Mouse (Mus musculus) lung, adult 2 months (tissue): ENCODE results near the gene Pitpnc1. TPM values are rescaled to one million over a fixed set of nuclear protein-coding genes. Genes with fewer than 3 reads are reported as not detected.

Source experiments
- DNase-seq: peaks from one replicate; pipeline ENCODE4 v3.0.0; 2022
- H3K4me1 ChIP-seq: fragments of 200-500 bp; 2 replicates; pipeline ENCODE4 v1.6.1; 2011; ENCODE audit warnings: low read length; ENCODE audit not compliant: control insufficient read depth, insufficient read depth
- H3K4me3 ChIP-seq: fragments of 200-500 bp; replicated peaks from 2 replicates; pipeline ENCODE3; 2011; ENCODE audit warnings: low read depth, mild to moderate bottlenecking, control low read depth, low read length; ENCODE audit errors: extremely low read depth
- CTCF ChIP-seq: fragments of 200-500 bp; IDR thresholded peaks from 2 replicates; pipeline ENCODE4 v1.5.1; 2011; ENCODE audit warnings: mild to moderate bottlenecking, low read length, control low read depth; ENCODE audit not compliant: insufficient read depth
- POLR2A ChIP-seq: fragments of 200-500 bp; IDR thresholded peaks from 2 replicates; pipeline ENCODE4 v1.6.1; 2011; ENCODE audit warnings: low read depth, mild to moderate bottlenecking, control low read depth, low read length, borderline replicate concordance; ENCODE audit errors: extremely low read depth
- WGBS: fragments of 180-500 bp; shearing (Covaris S2); methylation state at CpG from one replicate; pipeline ENCODE4 v1.1.7; 2018; 5-methylcytosine and 5-hydroxymethylcytosine counted together
- polyA plus RNA-seq: library from polyadenylated mRNA; depleted of rRNA; stranded (reverse); fragments of >200 nt; gene quantifications from 2 replicates; pipeline ENCODE4 v1.2.3, GENCODE M21; 2012

The Pitpnc1 gene
- polyA plus RNA-seq, 1 experiment = 39.0 TPM

DNA sequence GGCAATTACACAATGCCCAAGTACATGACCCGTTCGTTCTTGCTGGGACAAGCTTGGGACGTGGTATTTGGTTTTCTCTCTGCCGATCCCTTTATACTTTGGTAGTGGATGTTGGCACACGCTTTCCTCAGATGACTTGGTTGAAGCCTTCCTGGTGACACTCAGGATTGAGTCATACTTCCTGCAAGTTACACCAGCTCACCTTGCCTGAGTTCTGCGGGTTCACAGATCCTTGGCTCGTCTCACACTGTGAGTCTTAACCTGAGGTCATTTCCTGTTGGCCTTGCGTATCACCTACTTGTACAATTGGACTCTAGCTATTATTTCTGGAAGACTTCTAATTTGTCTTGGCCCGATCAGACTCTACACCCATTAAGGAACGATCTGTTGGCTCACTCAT lies 42.5 kb downstream of the Pitpnc1 start:
- DNase-seq = no peak
- WGBS = 49% methylated on average over 10 of the region's 10 CpGs

GRCm38 (mm10) chr11:107424176-107424575 lies 46.3 kb downstream of the Pitpnc1 start:
- Histone ChIP-seq H3K4me1 (peaks cover 10% of the 10 kb centered on the region), H3K4me3 (no peak overlapping the region)
- TF ChIP-seq POLR2A (no peak), CTCF (no peak)
- no peak for DNase-seq
- WGBS = 86% methylated on average over 12 of the region's 12 CpGs

More for the DNA sequence above, 42.5 kb downstream of the Pitpnc1 start:
- TF ChIP-seq POLR2A = no peak
- no peak overlapping the region for H3K4me3 ChIP-seq
- H3K4me1 ChIP-seq = peaks cover 4% of the 10 kb centered on the region; the same call in 1 of the 2 replicates

GRCm38 (mm10) chr11:107422356-107422754 lies 48.1 kb downstream of the Pitpnc1 start:
- TF ChIP-seq POLR2A (no peak), CTCF (no peak)
- Histone ChIP-seq H3K4me3 (no peak overlapping the region), H3K4me1 (peaks cover 8% of the 10 kb centered on the region)
- 28% methylated on average over 5 of the region's 5 CpGs for WGBS
- DNase-seq = no peak

GRCm38 (mm10) chr11:107421751-107422355 lies 48.6 kb downstream of the Pitpnc1 start:
- TF ChIP-seq POLR2A (no peak), CTCF (no peak)
- DNase-seq = no peak
- WGBS = 33% methylated on average over 5 of the region's 5 CpGs
- H3K4me1 ChIP-seq = peaks cover 8% of the 10 kb centered on the region
- no peak overlapping the region for H3K4me3 ChIP-seq

DNA sequence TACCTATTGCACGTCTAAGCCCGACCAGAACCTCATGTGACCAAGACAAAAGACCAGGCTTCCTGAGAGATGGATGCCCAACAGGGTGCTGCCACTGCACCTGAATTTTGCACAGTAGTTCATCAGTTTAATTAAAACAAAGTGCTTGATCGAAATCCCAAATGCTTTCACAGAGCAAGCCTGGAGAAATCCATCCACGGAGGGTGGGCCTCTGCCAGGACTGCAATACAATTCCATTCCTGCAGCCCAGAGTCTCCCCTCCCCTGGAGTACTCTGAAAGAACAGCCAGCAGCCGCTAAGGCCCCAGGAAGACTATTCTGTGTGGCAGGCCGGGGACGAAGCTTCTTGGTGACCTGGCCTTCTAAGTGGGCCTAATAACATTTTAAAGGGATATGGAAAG lies 50.6 kb downstream of the Pitpnc1 start:
- 44% methylated on average over 7 of the region's 7 CpGs for WGBS
- DNase-seq = no peak
- Histone ChIP-seq H3K4me1 (peaks cover 12% of the 10 kb centered on the region), H3K4me3 (no peak overlapping the region)
- TF ChIP-seq CTCF (no peak), POLR2A (no peak)

GRCm38 (mm10) chr11:107417041-107417583 lies 53.4 kb downstream of the Pitpnc1 start:
- DNase-seq = peak; percentile 39
- H3K4me1 ChIP-seq = peaks cover 14% of the 10 kb centered on the region
- TF ChIP-seq CTCF = no peak
- no peak for TF ChIP-seq POLR2A
- 28% methylated on average over 14 of the region's 14 CpGs for whole genome bisulfite sequencing
- peak overlapping the region; percentile 17 for H3K4me3 ChIP-seq

GRCm38 (mm10) chr11:107416561-107416926 lies 54.0 kb downstream of the Pitpnc1 start:
- no peak for TF ChIP-seq POLR2A

DNA sequence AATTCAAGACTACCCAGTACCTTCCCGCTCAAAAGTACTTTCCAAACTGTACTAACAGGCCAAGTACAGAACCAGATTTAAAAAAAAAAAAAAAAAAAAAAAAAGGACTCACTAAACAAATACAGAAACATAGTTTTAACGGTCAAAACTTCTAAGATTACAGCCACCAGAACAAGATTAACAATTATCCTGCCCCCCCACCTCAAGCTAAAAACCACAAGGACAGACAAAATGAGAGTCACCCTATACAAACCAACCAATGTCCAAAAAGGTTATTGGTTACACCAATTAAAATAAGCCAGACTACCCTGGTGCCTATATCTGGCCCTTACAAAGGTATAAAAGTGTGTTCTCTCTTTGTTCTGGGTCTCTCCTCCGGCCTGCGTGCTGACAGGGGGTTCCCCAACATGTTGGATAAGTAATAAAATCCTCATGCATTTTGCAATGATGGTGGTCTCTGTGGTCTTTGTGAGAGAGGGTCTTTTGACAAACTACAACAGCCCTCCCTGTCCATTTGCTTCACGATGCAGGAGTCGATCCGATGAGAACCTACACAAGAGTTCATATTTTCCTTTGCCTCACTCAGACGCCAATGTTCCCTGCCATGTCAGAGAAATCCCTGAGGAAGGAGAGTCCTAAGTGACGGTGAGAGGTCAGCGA lies 54.5 kb downstream of the Pitpnc1 start:
- Histone ChIP-seq H3K4me3 (no peak overlapping the region), H3K4me1 (peaks cover 15% of the 10 kb centered on the region; the same call in 1 of the 2 replicates)
- TF ChIP-seq CTCF (no peak), POLR2A (no peak)
- WGBS = 70% methylated on average over 10 of the region's 10 CpGs
- DNase-seq = no peak

More at GRCm38 (mm10) chr11:107416561-107416926, 54.0 kb downstream of the Pitpnc1 start:
- Histone ChIP-seq H3K4me3 (no peak overlapping the region), H3K4me1 (peaks cover 13% of the 10 kb centered on the region; the same call in 1 of the 2 replicates)
- WGBS = 30% methylated on average over 4 of the region's 4 CpGs
- DNase-seq = no peak

- H3K4me1 ChIP-seq = peaks cover 15% of the 10 kb centered on the region; the same call in 1 of the 2 replicates
- no peak for DNase-seq
- no peak overlapping the region for H3K4me3 ChIP-seq
- TF ChIP-seq CTCF (no peak), POLR2A (no peak)
- 73% methylated on average over 11 of the region's 11 CpGs for whole genome bisulfite sequencing
These were observed 55.3 kb downstream of the Pitpnc1 start for GRCm38 (mm10) chr11:107414996-107415747.
